11 mouse cellular contexts compared by ENCODE assay signal in the genomic region with DNA sequence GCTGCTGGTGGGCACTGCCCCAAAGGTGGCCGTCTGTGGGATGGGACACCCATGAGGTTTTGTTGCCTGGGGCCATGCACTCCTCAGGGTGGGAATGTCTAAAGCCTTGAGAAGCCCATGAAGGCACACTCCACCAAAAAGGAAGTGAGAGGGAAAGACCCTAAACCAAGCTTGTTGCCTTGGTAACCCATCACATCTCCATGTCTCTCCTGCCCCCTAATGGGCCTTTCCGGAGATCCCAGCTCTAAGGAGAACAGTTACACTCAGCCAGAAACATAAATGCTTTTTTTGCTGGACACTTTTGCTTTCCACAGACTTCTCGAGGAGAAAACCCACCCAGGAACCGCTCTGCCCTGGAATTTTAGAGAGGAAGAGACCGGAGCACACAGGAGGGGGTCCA. TPM values are rescaled to one million over a fixed set of nuclear protein-coding genes. Genes with fewer than 3 reads are reported as not detected.
DNase-seq lines count a peak whose midpoint lies in the region; ATAC-seq and TF ChIP-seq lines count a peak whose summit lies in the region.
"Had no signal": no experiment of that assay in that cellular context is flagged by ENCODE, and none has a peak within 500 bp of the region (broad histone marks: within the 10 kb centered on the region; RNA-seq: fewer than 3 reads in every experiment).

No protein-coding gene starts in this region.

- intact Hi-C loops in heart, adult 2 months (cut with DNase I) = no loop called here

- H3K9me3 ChIP-seq in heart, embryonic 12.5 days (replicated peaks) = no peaks in the 10 kb centered on the region; the same call in 1 of the 2 replicates
- no peaks in the 10 kb centered on the region for H3K9me3 ChIP-seq in lung, embryonic 14.5 days (ENCODE audit: low read depth, low read length)

- no peak overlapping the region for H3K4me3 ChIP-seq in heart, adult 2 months
- no peak overlapping the region for H3K4me3 ChIP-seq in heart, embryonic 12.5 days
- H3K4me3 ChIP-seq in lung, embryonic 14.5 days (ENCODE audit: low read depth, low read length) = no peak overlapping the region

- no peak overlapping the region for H3K27ac ChIP-seq in heart, adult 2 months
- H3K27ac ChIP-seq in heart, embryonic 12.5 days (ENCODE audit: poor library complexity, severe bottlenecking) = no peak overlapping the region
- no peak overlapping the region for H3K27ac ChIP-seq in lung, embryonic 14.5 days (ENCODE audit: low read depth)

- no peaks in the 10 kb centered on the region for H3K79me2 ChIP-seq in heart, adult 2 months (replicated peaks; ENCODE audit: control insufficient read depth, insufficient read depth, low read length)

- no peaks in the 10 kb centered on the region for H3K36me3 ChIP-seq in heart, adult 2 months (ENCODE audit: control insufficient read depth, insufficient read depth, low read length)
- H3K36me3 ChIP-seq in heart, embryonic 12.5 days = no peaks in the 10 kb centered on the region
- no peaks in the 10 kb centered on the region for H3K36me3 ChIP-seq in lung, embryonic 14.5 days (ENCODE audit: insufficient read depth)

- H3K9ac ChIP-seq in heart, adult 2 months (ENCODE audit: low read depth, low read length) = no peak overlapping the region
- no peak overlapping the region for H3K9ac ChIP-seq in heart, embryonic 12.5 days
- H3K9ac ChIP-seq in lung, embryonic 14.5 days = no peak overlapping the region

- no peak overlapping the region for H3K4me2 ChIP-seq in heart, embryonic 12.5 days
- no peak overlapping the region for H3K4me2 ChIP-seq in lung, embryonic 14.5 days
- H3K4me2 ChIP-seq: liver, embryonic 11.5 days had no signal

- TF ChIP-seq POLR2A in heart, adult 2 months (IDR thresholded peaks at IDR 0.05; ENCODE audit: insufficient read depth, low read depth, low read length) = no peak

- no peaks in the 10 kb centered on the region for H3K27me3 ChIP-seq in heart, adult 2 months (ENCODE audit: control insufficient read depth, insufficient read depth, low read length)
- H3K27me3 ChIP-seq in heart, embryonic 12.5 days (replicated peaks) = peaks cover 68% of the 10 kb centered on the region
- no peaks in the 10 kb centered on the region for H3K27me3 ChIP-seq in lung, embryonic 14.5 days (ENCODE audit: insufficient read depth, low read length)

- no peak for DNase-seq in heart, adult 2 months
- peak; percentile 46 for DNase-seq in lung, embryonic 14.5 days
- DNase-seq in lung, postnatal 4 days = no peak
- peak; percentile 36 for DNase-seq in NIH3T3 (ENCODE audit: low read depth)
- peak; percentile 27 for DNase-seq in forelimb bud, embryonic 11.5 days (ENCODE audit: low read depth, low spot score)
- DNase-seq in spleen, postnatal 10 days (ENCODE audit: low spot score in 2 of 2) = no peak
- DNase-seq: adrenal gland, adult 2 months had no signal

- TF ChIP-seq EP300 in heart, adult 2 months (IDR thresholded peaks at IDR 0.05; ENCODE audit: insufficient read depth, low read depth, low read length) = no peak

- 46% methylated on average over 5 of the region's 5 CpGs for WGBS in heart, adult 2 months
- WGBS in heart, embryonic 12.5 days = 64% methylated on average over 5 of the region's 5 CpGs
- 61% methylated on average over 5 of the region's 5 CpGs for WGBS in lung, embryonic 14.5 days

- no peaks in the 10 kb centered on the region for H3K4me1 ChIP-seq in heart, adult 2 months (ENCODE audit: control insufficient read depth, insufficient read depth, low read length)
- H3K4me1 ChIP-seq in heart, embryonic 12.5 days (replicated peaks) = peaks cover 7% of the 10 kb centered on the region; the same call in 1 of the 2 replicates
- H3K4me1 ChIP-seq in lung, embryonic 14.5 days (ENCODE audit: insufficient read depth) = no peaks in the 10 kb centered on the region

- no peak for ATAC-seq in heart, embryonic 12.5 days (ENCODE audit: insufficient number of reproducible peaks, low FRiP score)
- no peak for ATAC-seq in lung, embryonic 14.5 days (ENCODE audit: insufficient read depth)
- ATAC-seq in erythroid progenitor cell, adult 5-6 weeks (replicated peaks; ENCODE audit: low FRiP score, poor library complexity, severe bottlenecking) = no peak

- TF ChIP-seq CTCF in heart, adult 2 months (IDR thresholded peaks at IDR 0.05) = peak; percentile 20; the same call in 1 of the 2 replicates
- peak; percentile 29; the same call in 1 of the 2 replicates for TF ChIP-seq CTCF in lung, embryonic 14.5 days (IDR thresholded peaks at IDR 0.05; ENCODE audit: low read depth)

RNA-seq across cellular contexts. Expression of a gene that starts 10.5 kb away (rescaled TPM):
- not detected for total RNA-seq in heart, adult 2 months (2021)
- 0.09 and 0.21 TPM in 2 replicates for polyA plus RNA-seq in heart, adult 2 months (2012; rRNA removed)
- polyA plus RNA-seq in heart, embryonic 12.5 days (2016; fragmentation: Nextera tagmentation; extraction: Ambion mirVana) = 0.18 TPM in 1 of 2 replicates, not detected in the other
- 0.88 and 1.1 TPM in 2 replicates for polyA plus RNA-seq in lung, embryonic 14.5 days (2014; fragmentation: Nextera tagmentation; extraction: Ambion mirVana)
- total RNA-seq in erythroid progenitor cell, adult 5-6 weeks (2015; ENCODE audit: low replicate concordance) = not detected in 2 replicates
- total RNA-seq in erythroid progenitor cell, adult 5-6 weeks (2017; ENCODE audit: low replicate concordance) = not detected in 2 replicates
- total RNA-seq: gastrocnemius, adult 8-10 months had no signal
- polyA plus RNA-seq: liver, embryonic 11.5 days had no signal

Comparison
In these comparisons a context has a peak if more than half of its experiments do, and no peak if none do; other contexts are left out.
1. DNase-seq: peak in lung, embryonic 14.5 days (single experiment), NIH3T3 (single experiment) and forelimb bud, embryonic 11.5 days (single experiment); none in heart, adult 2 months (0 of 2), lung, postnatal 4 days (0 of 2) and spleen, postnatal 10 days (0 of 2).